Comparison of ENCODE assay signal across 13 mouse cellular contexts in the genomic region with DNA sequence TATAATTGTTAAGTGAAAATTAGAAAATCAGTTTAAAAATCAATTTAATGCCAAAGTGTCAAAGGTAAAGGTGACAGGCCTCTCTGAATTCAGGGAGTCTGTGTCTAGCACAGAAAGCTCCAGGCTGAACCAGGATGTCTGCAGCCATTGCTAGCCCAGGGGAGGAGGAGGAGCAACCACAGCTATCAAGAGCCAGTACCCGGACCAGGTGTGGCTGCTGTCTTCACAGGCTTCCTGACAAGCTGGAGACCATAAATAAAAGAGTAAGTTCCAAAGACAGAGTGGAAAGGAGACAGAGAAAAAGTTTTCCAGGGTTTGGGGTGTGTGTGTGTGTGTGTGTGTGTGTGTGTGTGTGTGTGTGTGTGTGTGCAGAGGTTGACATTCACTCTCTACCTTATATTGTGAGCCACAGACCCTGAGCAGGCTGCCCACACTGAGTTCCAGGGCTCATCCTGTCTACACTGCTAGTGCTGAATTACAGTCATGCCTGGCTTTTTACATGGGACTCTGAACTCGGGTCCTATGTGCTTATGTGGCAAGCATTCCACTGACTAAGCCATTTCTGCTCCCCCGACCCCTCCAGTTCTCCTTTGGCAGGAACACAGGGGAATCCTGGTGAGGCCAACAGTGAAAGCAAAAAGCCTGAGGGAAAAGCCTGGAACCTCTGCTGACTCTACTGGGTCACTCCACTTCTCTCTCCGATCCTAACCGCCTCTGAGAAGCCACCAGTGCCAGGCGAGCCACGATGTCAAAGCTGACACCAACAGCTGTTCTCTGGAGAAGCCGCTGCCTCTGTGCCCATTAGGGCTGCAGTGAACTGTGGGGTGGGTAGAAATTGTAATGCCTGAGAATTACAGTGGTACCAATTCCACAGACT. TPM values are rescaled to one million over a fixed set of nuclear protein-coding genes. Genes with fewer than 3 reads are reported as not detected.
A peak's percentile ranks its signal among the peaks of the same experiment; 100 is the strongest.
DNase-seq lines count a peak whose midpoint lies in the region; ATAC-seq and TF ChIP-seq lines count a peak whose summit lies in the region.
"Had no signal": no experiment of that assay in that cellular context is flagged by ENCODE, and none has a peak within 500 bp of the region (broad histone marks: within the 10 kb centered on the region; RNA-seq: fewer than 3 reads in every experiment).

No protein-coding gene starts in this region.

- H3K27ac ChIP-seq in embryonic fibroblast, embryonic 13.5 days (ENCODE audit: insufficient read depth, low read length), result peak overlapping the region; percentile 65
- H3K27ac ChIP-seq: hindbrain, embryonic 10.5 days had no signal

- no peak for TF ChIP-seq POLR2A in embryonic fibroblast, embryonic 13.5 days (IDR thresholded peaks at IDR 0.05; ENCODE audit: low read depth, low read length)

- peak; percentile 59 for DNase-seq in kidney, adult 9 months
- DNase-seq in kidney, adult 18-20 months, result no peak
- peak; percentile 83 for DNase-seq in NIH3T3 (ENCODE audit: low read depth)
- DNase-seq in skeletal muscle tissue, adult 2 months (ENCODE audit: low read depth, low spot score), result peak; percentile 31
- DNase-seq in cerebellum, adult 9-10 months, result no peak
- DNase-seq: cerebellum, postnatal 14 days; lung, adult 2 months had no signal

- H3K4me3 ChIP-seq in embryonic fibroblast, embryonic 13.5 days (ENCODE audit: insufficient read depth, low read length), result no peak overlapping the region
- H3K4me3 ChIP-seq: hindbrain, embryonic 10.5 days had no signal

- ATAC-seq in frontal cortex, adult (ENCODE audit: low TSS enrichment), result no peak
- ATAC-seq: activated CD4-positive, CD25-positive, alpha-beta regulatory T cell, adult 4 months; inflammation-experienced regulatory T-cells, adult 6 months; midbrain, embryonic 16.5 days had no signal

- no peak for TF ChIP-seq CTCF in embryonic fibroblast, embryonic 13.5 days (IDR thresholded peaks at IDR 0.05; ENCODE audit: borderline replicate concordance, insufficient read depth, low read length)

- H3K4me1 ChIP-seq in embryonic fibroblast, embryonic 13.5 days (ENCODE audit: control insufficient read depth, insufficient read depth, low read length), result peaks cover 11% of the 10 kb centered on the region

RNA-seq across cellular contexts. Expression of gene Cd164, which starts 56.5 kb away (rescaled TPM):
- polyA plus RNA-seq in embryonic fibroblast, embryonic 13.5 days (2011; ENCODE audit: insufficient read length, low read depth, missing spikeins), result 284 and 337 TPM in 2 replicates

Comparison
In these comparisons a context has a peak if more than half of its experiments do, and no peak if none do; other contexts are left out.
1. DNase-seq: peak in kidney, adult 9 months (single experiment), NIH3T3 (single experiment) and skeletal muscle tissue, adult 2 months (single experiment); none in kidney, adult 18-20 months (single experiment) and cerebellum, adult 9-10 months (single experiment).